Mouse (Mus musculus): ENCODE data around the gene Rab6a.

Rab6a gene

DNA sequence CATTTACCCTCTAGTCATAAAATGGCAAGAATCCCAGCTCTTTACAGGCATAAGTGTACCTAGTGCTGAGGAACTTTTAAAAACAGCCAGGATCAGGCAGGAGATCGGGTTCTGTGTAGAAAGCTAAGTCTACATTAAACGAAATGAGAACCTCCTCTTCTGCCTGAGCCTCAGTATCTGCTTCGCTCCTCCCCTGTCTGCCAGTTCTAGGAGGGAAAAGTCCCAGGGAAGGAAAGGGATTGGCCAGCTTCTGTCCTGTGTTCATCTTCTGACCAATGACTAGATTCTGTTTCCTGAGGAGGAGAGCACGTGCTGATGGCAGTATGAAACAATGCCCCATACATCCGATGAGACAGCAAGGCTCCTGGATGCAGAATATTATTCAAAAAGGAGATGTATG, 73.9 kb downstream of the Rab6a start:
- DNase-seq (ENCODE audit: low read depth, low spot score), result no peak

- DNase-seq (ENCODE audit: low read depth, low spot score), result no peak
These were observed 76.0 kb downstream of the Rab6a start for GRCm38 (mm10) chr7:100683241-100683640.

- no peak for DNase-seq (ENCODE audit: low read depth, low spot score)
These were observed 76.9 kb downstream of the Rab6a start for GRCm38 (mm10) chr7:100684081-100684480.

- no peak for DNase-seq (ENCODE audit: low read depth, low spot score)
These were observed 77.3 kb downstream of the Rab6a start for GRCm38 (mm10) chr7:100684538-100684937.

- no peak for DNase-seq (ENCODE audit: low read depth, low spot score)
These were observed 78.1 kb downstream of the Rab6a start for GRCm38 (mm10) chr7:100685061-100686030.

DNA sequence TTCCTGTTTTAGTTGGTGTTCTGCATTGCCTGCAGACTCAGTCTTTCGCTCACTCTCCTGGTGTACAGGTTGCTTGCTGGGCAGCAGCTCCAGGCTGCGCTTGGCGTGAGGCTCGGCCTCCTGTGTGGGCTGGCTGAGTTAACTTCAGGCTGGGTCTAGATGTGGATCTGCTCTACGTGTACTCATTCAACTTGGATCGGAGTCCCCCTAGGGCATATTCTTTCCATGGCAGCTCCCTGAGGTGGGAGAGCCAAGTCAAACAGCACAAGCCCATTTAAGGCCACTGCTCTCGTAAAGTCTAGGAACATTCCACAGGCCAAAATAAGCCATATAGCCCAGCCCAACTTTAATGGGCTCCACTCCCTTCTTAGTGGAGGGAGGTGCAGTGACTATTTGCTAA, 81.3 kb downstream of the Rab6a start:
- DNase-seq (ENCODE audit: low read depth, low spot score), result no peak

Measured in WW6 (cell line).